Mouse (Mus musculus) embryonic facial prominence, embryonic 15.5 days (tissue): ENCODE results near the gene Ypel5. TPM values are rescaled to one million over a fixed set of nuclear protein-coding genes. Genes with fewer than 3 reads are reported as not detected.

ENCODE experiments used
- ATAC-seq: fragments of 200-750 bp; cut with Nextera tagmentation; 2 replicates; pipeline ENCODE4 v1.8.0; 2017; ENCODE audit warnings: low read depth, moderate TSS enrichment; ENCODE audit not compliant: insufficient number of reproducible peaks, low FRiP score, low TSS enrichment
- H3K27ac ChIP-seq: fragments of 300-500 bp; sonication (generic); replicated peaks from 2 replicates; pipeline ENCODE4 v1.5.1; 2015; ENCODE audit warnings: mild to moderate bottlenecking, inconsistent platforms
- H3K27me3 ChIP-seq: fragments of 300-500 bp; sonication (generic); 2 replicates; pipeline ENCODE4 v1.6.1; 2015; ENCODE audit warnings: inconsistent platforms
- H3K36me3 ChIP-seq: fragments of 300-500 bp; sonication (generic); 2 replicates; pipeline ENCODE4 v1.6.1; 2015; ENCODE audit warnings: mild to moderate bottlenecking, inconsistent platforms
- H3K4me1 ChIP-seq: fragments of 300-500 bp; sonication (generic); 2 replicates; pipeline ENCODE4 v1.6.1; 2015; ENCODE audit warnings: inconsistent platforms
- H3K4me2 ChIP-seq: fragments of 300-500 bp; sonication (generic); replicated peaks from 2 replicates; pipeline ENCODE4 v1.6.1; 2015; ENCODE audit warnings: mild to moderate bottlenecking, inconsistent platforms
- H3K4me3 ChIP-seq: fragments of 300-500 bp; sonication (generic); replicated peaks from 2 replicates; pipeline ENCODE4 v1.5.1; 2015; ENCODE audit warnings: mild to moderate bottlenecking, inconsistent platforms
- H3K9ac ChIP-seq: fragments of 300-500 bp; sonication (generic); 2 replicates; pipeline ENCODE4 v1.6.1; 2015; ENCODE audit warnings: inconsistent platforms
- H3K9me3 ChIP-seq: fragments of 300-500 bp; sonication (generic); replicated peaks from 2 replicates; pipeline ENCODE4 v1.6.1; 2016; ENCODE audit warnings: inconsistent platforms
- WGBS: fragments of 180-500 bp; shearing (Covaris S2); methylation state at CpG from one replicate; pipeline ENCODE4 v1.1.7; 2015; 5-methylcytosine and 5-hydroxymethylcytosine counted together
- polyA plus RNA-seq: library from polyadenylated mRNA; unstranded; fragments of >200 nt; fragmentation: Nextera tagmentation; extraction: Ambion mirVana; gene quantifications from 2 replicates; pipeline ENCODE4 v1.2.1, GENCODE M21; 2015

Gene Ypel5
- polyA plus RNA-seq, 1 experiment from 2014 or later = 54.2 TPM

GRCm38 (mm10) chr17:72845521-72845920 lies 9.3 kb downstream of the Ypel5 start:
- no peak overlapping the region for H3K4me2 ChIP-seq
- H3K9ac ChIP-seq = no peak overlapping the region
- no peak for ATAC-seq
- H3K4me1 ChIP-seq = no peaks in the 10 kb centered on the region
- H3K27ac ChIP-seq = no peak overlapping the region
- H3K27me3 ChIP-seq = no peaks in the 10 kb centered on the region
- H3K9me3 ChIP-seq = no peaks in the 10 kb centered on the region
- no peak overlapping the region for H3K4me3 ChIP-seq
- peaks cover 18% of the 10 kb centered on the region; the same call in 1 of the 2 replicates for H3K36me3 ChIP-seq

- ATAC-seq = no peak
- WGBS = 72% methylated on average over 1 of the region's 1 CpGs
- Histone ChIP-seq H3K9ac (no peak overlapping the region), H3K4me3 (no peak overlapping the region), H3K9me3 (no peaks in the 10 kb centered on the region), H3K4me1 (0 out of 2 replicates have a peak, but pooled peaks cover 2% of the 10 kb centered on the region), H3K27me3 (no peaks in the 10 kb centered on the region), H3K27ac (no peak overlapping the region), H3K36me3 (0 out of 2 replicates have a peak, but pooled peaks cover 7% of the 10 kb centered on the region), H3K4me2 (no peak overlapping the region)
Observed at GRCm38 (mm10) chr17:72855298-72855697, 19.0 kb downstream of the Ypel5 start.

GRCm38 (mm10) chr17:72857677-72858633 lies 21.7 kb downstream of the Ypel5 start:
- no peak for ATAC-seq
- no peaks in the 10 kb centered on the region for H3K36me3 ChIP-seq
- peak overlapping the region; percentile 35; the same call in 1 of the 2 replicates for H3K27ac ChIP-seq
- H3K4me1 ChIP-seq = 0 out of 2 replicates have a peak, but pooled peaks cover 2% of the 10 kb centered on the region
- H3K9ac ChIP-seq = no peak overlapping the region
- no peaks in the 10 kb centered on the region for H3K27me3 ChIP-seq
- H3K9me3 ChIP-seq = no peaks in the 10 kb centered on the region
- 50% methylated on average over 13 of the region's 13 CpGs for WGBS
- no peak overlapping the region for H3K4me2 ChIP-seq
- H3K4me3 ChIP-seq = no peak overlapping the region

- WGBS = 75% methylated on average over 10 of the region's 10 CpGs
- ATAC-seq = no peak
- no peaks in the 10 kb centered on the region for H3K36me3 ChIP-seq
- H3K27me3 ChIP-seq = no peaks in the 10 kb centered on the region
- H3K27ac ChIP-seq = no peak overlapping the region
- no peak overlapping the region for H3K9ac ChIP-seq
- no peak overlapping the region for H3K4me2 ChIP-seq
- H3K4me1 ChIP-seq = no peaks in the 10 kb centered on the region
- H3K4me3 ChIP-seq = no peak overlapping the region
- H3K9me3 ChIP-seq = no peaks in the 10 kb centered on the region
Observed at GRCm38 (mm10) chr17:72863226-72863625, 27.0 kb downstream of the Ypel5 start.

GRCm38 (mm10) chr17:72866624-72867245 lies 30.5 kb downstream of the Ypel5 start:
- Histone ChIP-seq H3K36me3 (no peaks in the 10 kb centered on the region), H3K4me2 (no peak overlapping the region), H3K27ac (no peak overlapping the region), H3K4me3 (no peak overlapping the region), H3K27me3 (no peaks in the 10 kb centered on the region), H3K9me3 (no peaks in the 10 kb centered on the region), H3K4me1 (no peaks in the 10 kb centered on the region), H3K9ac (no peak overlapping the region)
- ATAC-seq = no peak
- 86% methylated on average over 3 of the region's 3 CpGs for WGBS

- H3K36me3 ChIP-seq = no peaks in the 10 kb centered on the region
- H3K9me3 ChIP-seq = no peaks in the 10 kb centered on the region
- WGBS = 88% methylated on average over 2 of the region's 2 CpGs
- H3K27me3 ChIP-seq = no peaks in the 10 kb centered on the region
- no peak overlapping the region for H3K9ac ChIP-seq
- H3K4me3 ChIP-seq = no peak overlapping the region
- H3K27ac ChIP-seq = no peak overlapping the region
- no peaks in the 10 kb centered on the region for H3K4me1 ChIP-seq
- no peak overlapping the region for H3K4me2 ChIP-seq
- no peak for ATAC-seq
Observed at GRCm38 (mm10) chr17:72868181-72868580, 31.9 kb downstream of the Ypel5 start.

GRCm38 (mm10) chr17:72878979-72879378 lies 42.7 kb downstream of the Ypel5 start:
- H3K4me3 ChIP-seq = no peak overlapping the region
- no peaks in the 10 kb centered on the region for H3K9me3 ChIP-seq
- WGBS = 85% methylated on average over 9 of the region's 9 CpGs
- H3K4me1 ChIP-seq = no peaks in the 10 kb centered on the region
- no peak overlapping the region for H3K27ac ChIP-seq
- no peak overlapping the region for H3K9ac ChIP-seq
- H3K27me3 ChIP-seq = no peaks in the 10 kb centered on the region
- no peak for ATAC-seq
- no peaks in the 10 kb centered on the region for H3K36me3 ChIP-seq
- no peak overlapping the region for H3K4me2 ChIP-seq

GRCm38 (mm10) chr17:72880156-72880555 lies 43.9 kb downstream of the Ypel5 start:
- ATAC-seq = no peak
- Histone ChIP-seq H3K27me3 (no peaks in the 10 kb centered on the region), H3K4me2 (no peak overlapping the region), H3K27ac (no peak overlapping the region), H3K4me1 (no peaks in the 10 kb centered on the region), H3K9me3 (no peaks in the 10 kb centered on the region), H3K9ac (no peak overlapping the region), H3K36me3 (no peaks in the 10 kb centered on the region), H3K4me3 (no peak overlapping the region)
- WGBS = 65% methylated on average over 3 of the region's 3 CpGs

GRCm38 (mm10) chr17:72881051-72881450 lies 44.8 kb downstream of the Ypel5 start:
- no peaks in the 10 kb centered on the region for H3K4me1 ChIP-seq
- H3K9me3 ChIP-seq = no peaks in the 10 kb centered on the region
- no peak overlapping the region for H3K27ac ChIP-seq
- no peak overlapping the region for H3K4me2 ChIP-seq
- H3K4me3 ChIP-seq = no peak overlapping the region
- 79% methylated on average over 3 of the region's 3 CpGs for WGBS
- H3K27me3 ChIP-seq = no peaks in the 10 kb centered on the region
- H3K36me3 ChIP-seq = no peaks in the 10 kb centered on the region
- ATAC-seq = no peak
- no peak overlapping the region for H3K9ac ChIP-seq

GRCm38 (mm10) chr17:72881804-72882203 lies 45.6 kb downstream of the Ypel5 start:
- Histone ChIP-seq H3K36me3 (no peaks in the 10 kb centered on the region), H3K4me2 (no peak overlapping the region), H3K9ac (no peak overlapping the region), H3K27me3 (no peaks in the 10 kb centered on the region), H3K9me3 (no peaks in the 10 kb centered on the region), H3K4me1 (no peaks in the 10 kb centered on the region), H3K27ac (no peak overlapping the region), H3K4me3 (no peak overlapping the region)
- WGBS = 58% methylated on average over 1 of the region's 1 CpGs
- no peak for ATAC-seq

GRCm38 (mm10) chr17:72889556-72890397 lies 53.5 kb downstream of the Ypel5 start:
- Histone ChIP-seq H3K4me2 (0 out of 2 replicates have a peak overlapping the region, but pooled peaks have one; percentile 19), H3K36me3 (no peaks in the 10 kb centered on the region), H3K27me3 (no peaks in the 10 kb centered on the region; the same call in 1 of the 2 replicates), H3K9ac (no peak overlapping the region), H3K9me3 (no peaks in the 10 kb centered on the region), H3K4me1 (peaks cover 4% of the 10 kb centered on the region; the same call in 1 of the 2 replicates), H3K4me3 (no peak overlapping the region), H3K27ac (no peak overlapping the region)
- no peak for ATAC-seq
- WGBS = 15% methylated on average over 19 of the region's 20 CpGs
